Mouse (Mus musculus): ENCODE measurements at regions not wholly inside any gene's neighbourhood (a gene's known extent, or its start where the extent isn't known, plus 50 kb on each side); places are given as distances from the start of the nearest gene placed in this dataset.

DNA sequence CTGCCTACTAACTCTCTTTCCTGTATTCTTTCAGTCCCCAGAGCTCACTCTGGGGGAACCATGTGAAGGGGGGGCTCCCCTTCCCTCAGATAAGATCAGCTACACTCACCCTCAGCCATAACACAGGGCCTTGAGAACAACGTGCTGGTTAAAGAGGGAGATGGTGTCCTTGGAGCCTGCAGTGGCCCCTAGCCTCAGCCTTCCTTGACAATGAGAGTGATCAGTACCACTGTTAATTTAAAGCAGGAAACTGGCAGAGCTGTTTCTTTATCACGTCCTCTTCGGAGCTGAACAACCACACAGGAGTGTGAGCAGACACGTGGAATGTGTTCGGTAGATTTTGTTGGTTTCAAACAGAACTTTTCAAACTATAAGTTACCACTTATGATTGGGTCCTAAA, 60.6 kb upstream of the Sgk1 start:
- Histone ChIP-seq H3K4me1 (ENCODE audit: control insufficient read depth, insufficient read depth, low read length) (no peaks in the 10 kb centered on the region; the same call in 1 of the 2 replicates), H3K27ac (ENCODE audit: insufficient read depth, low read length) (no peak overlapping the region), H3K4me3 (ENCODE audit: insufficient read depth, low read length) (no peak overlapping the region)
- no peak for TF ChIP-seq CTCF (IDR thresholded peaks at IDR 0.05; ENCODE audit: borderline replicate concordance, insufficient read depth, low read length)

DNA sequence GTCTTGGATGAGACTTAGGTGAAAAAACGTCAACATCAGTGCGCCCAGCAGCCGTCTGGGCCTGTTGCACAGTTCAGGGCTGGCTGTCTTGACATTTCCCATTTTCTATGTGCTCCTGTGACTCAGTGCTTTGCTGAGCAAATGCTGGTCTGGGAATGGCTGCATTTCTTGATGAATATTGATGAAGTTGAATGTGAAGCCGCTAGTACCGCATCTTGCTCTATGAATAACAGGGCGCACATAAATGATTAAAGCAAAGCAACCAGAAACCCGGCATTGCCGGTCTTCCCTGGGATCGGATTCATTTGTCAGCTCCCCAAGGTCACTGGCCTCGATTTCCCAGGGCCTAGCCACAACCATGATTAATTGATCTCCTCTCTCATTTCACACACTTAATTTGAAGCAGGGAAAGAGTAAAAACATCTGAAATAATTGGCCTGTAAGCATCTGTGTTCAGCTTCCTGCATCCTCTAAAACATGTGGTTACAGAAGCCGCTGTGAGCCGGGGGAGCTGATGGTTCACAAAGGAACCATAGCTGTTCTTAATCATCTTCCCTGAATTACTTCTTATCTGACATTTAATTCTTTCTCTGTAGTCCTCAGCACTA, 57.5 kb upstream of the Sgk1 start:
- Histone ChIP-seq H3K4me1 (ENCODE audit: control insufficient read depth, insufficient read depth, low read length) (peaks cover 6% of the 10 kb centered on the region; the same call in 1 of the 2 replicates), H3K4me3 (ENCODE audit: insufficient read depth, low read length) (no peak overlapping the region), H3K27ac (ENCODE audit: insufficient read depth, low read length) (no peak overlapping the region)
- TF ChIP-seq POLR2A (IDR thresholded peaks at IDR 0.05; ENCODE audit: low read depth, low read length) (no peak), CTCF (IDR thresholded peaks at IDR 0.05; ENCODE audit: borderline replicate concordance, insufficient read depth, low read length) (no peak)

DNA sequence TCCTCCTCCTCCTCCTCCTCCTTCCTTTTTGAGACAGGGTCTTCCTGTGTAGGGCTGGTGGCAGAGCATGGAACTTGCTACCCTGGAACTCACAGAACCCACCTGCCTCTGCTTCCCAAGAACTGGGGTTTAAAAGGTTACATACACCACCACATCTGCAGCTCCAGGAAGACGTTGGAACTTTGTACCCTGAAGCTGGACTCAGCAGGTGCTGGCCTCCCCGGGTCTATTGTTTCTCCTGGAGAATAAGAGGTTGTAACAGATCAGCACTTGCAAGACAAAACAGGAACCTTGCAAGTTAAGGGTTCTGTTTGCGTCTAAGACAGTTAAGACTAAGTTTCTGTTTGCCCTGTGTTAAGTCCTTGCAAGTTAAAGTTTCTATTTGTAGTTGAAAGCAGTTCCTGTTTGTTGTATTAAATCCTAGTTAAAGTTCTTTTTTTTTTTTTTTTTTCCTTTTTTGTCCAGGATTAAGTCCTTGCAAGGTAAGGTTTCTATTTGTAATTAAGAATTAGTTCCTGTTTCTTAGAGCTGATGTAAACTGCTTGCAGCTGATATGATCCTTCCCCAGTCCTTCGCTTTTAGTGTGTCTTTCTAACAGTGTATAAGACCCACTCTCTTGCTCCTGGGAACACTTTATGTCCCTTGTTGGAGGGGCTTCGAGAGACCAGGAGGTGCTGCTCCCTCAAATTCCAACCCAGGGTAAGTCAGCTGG, 55.0 kb upstream of the Sgk1 start:
- TF ChIP-seq POLR2A (IDR thresholded peaks at IDR 0.05; ENCODE audit: low read depth, low read length) (no peak), CTCF (IDR thresholded peaks at IDR 0.05; ENCODE audit: borderline replicate concordance, insufficient read depth, low read length) (no peak)
- no peak overlapping the region for H3K4me3 ChIP-seq (ENCODE audit: insufficient read depth, low read length)
- peaks cover 8% of the 10 kb centered on the region; the same call in 1 of the 2 replicates for H3K4me1 ChIP-seq (ENCODE audit: control insufficient read depth, insufficient read depth, low read length)
- no peak overlapping the region for H3K27ac ChIP-seq (ENCODE audit: insufficient read depth, low read length)

DNA sequence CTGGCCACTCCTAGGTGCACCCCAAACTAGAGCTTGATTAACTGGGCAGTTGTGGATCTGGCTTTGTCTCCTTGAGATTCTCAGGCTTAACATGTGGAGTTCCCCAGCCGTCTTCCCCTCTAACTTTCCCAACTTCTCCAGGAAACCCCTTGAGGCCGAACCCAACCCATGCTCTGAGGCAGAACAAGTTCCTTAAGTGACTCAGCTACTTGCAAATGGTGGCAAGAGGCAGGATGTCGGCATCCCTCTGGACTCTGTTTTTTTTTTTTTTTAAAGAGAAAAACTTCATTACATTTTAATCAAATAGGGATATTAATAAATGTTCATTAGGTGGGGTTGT, 54.5 kb upstream of the Sgk1 start:
- H3K4me1 ChIP-seq (ENCODE audit: control insufficient read depth, insufficient read depth, low read length) = peaks cover 8% of the 10 kb centered on the region; the same call in 1 of the 2 replicates
- H3K27ac ChIP-seq (ENCODE audit: insufficient read depth, low read length) = no peak overlapping the region
- TF ChIP-seq POLR2A (IDR thresholded peaks at IDR 0.05; ENCODE audit: low read depth, low read length) (no peak), CTCF (IDR thresholded peaks at IDR 0.05; ENCODE audit: borderline replicate concordance, insufficient read depth, low read length) (no peak)
- H3K4me3 ChIP-seq (ENCODE audit: insufficient read depth, low read length) = no peak overlapping the region

DNA sequence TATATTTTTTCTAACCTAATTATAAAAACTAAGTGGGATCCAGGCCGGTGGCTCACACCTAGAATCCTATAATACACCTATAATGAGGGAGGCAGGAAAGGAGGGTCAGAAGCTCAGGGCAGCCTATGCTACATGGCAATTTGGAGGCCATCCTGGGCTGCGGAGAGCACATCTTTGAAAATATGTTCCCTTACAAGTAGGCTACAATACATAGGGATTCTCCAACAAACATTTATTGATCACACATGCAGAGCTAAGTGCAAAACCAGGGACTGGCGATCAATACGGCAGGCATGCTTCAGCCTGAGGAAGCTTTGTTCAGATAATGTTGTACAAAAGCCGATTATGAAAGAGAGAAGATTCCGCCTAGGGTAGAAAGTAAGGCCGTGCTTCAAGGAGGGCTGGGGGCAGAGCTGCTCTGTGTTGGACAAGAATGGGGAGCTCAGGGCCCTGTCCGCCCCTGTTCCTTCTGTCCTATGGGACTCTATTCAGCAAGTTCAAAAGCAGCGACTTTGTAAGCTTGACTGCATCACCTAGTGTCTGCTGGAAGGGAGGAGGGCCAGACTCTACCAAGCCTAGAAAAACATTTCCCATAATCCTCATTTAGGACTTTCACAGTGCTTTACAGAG, 53.4 kb upstream of the Sgk1 start:
- H3K27ac ChIP-seq (ENCODE audit: insufficient read depth, low read length) = peak overlapping the region; percentile 47

DNA sequence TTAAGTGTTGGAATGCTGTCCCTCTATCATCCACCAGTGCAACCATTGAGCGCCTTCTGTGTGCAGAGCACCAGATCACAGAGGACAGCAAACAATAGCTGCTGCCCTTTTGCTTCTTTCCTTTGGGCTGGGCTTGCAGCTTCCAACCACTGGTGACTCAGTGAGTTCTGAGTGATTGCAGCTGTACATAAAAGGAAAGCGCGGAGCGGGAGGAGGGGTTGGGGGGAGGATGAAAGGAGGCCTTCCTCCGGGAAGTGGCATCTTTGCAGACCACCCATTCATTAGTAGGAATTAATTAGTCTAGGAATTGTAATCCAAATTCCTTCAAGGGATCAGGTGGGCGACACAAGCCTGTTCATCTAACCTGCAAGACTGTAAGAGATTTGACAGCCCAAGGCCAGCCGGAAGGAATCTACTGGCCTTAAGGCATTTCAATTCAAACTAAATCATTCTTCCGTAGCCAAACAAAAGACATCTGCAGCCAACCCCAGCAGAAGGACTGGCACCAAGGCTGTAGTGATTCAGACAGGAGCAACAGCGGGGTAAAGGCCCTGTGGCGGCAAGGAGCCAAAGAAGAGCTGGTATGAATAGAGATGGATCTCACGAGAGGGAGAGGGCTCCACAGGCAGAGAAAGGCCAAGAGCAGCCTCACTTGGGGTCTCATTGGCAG, 52.8 kb upstream of the Sgk1 start:
- TF ChIP-seq POLR2A (IDR thresholded peaks at IDR 0.05; ENCODE audit: low read depth, low read length) = no peak
- TF ChIP-seq CTCF (IDR thresholded peaks at IDR 0.05; ENCODE audit: borderline replicate concordance, insufficient read depth, low read length) = no peak
- H3K4me3 ChIP-seq (ENCODE audit: insufficient read depth, low read length) = no peak overlapping the region
- H3K4me1 ChIP-seq (ENCODE audit: control insufficient read depth, insufficient read depth, low read length) = peaks cover 13% of the 10 kb centered on the region
- H3K27ac ChIP-seq (ENCODE audit: insufficient read depth, low read length) = peak overlapping the region; percentile 66

More for the DNA sequence above, 53.4 kb upstream of the Sgk1 start:
- no peak overlapping the region for H3K4me3 ChIP-seq (ENCODE audit: insufficient read depth, low read length)
- TF ChIP-seq POLR2A (IDR thresholded peaks at IDR 0.05; ENCODE audit: low read depth, low read length) (no peak), CTCF (IDR thresholded peaks at IDR 0.05; ENCODE audit: borderline replicate concordance, insufficient read depth, low read length) (no peak)
- peaks cover 13% of the 10 kb centered on the region for H3K4me1 ChIP-seq (ENCODE audit: control insufficient read depth, insufficient read depth, low read length)

DNA sequence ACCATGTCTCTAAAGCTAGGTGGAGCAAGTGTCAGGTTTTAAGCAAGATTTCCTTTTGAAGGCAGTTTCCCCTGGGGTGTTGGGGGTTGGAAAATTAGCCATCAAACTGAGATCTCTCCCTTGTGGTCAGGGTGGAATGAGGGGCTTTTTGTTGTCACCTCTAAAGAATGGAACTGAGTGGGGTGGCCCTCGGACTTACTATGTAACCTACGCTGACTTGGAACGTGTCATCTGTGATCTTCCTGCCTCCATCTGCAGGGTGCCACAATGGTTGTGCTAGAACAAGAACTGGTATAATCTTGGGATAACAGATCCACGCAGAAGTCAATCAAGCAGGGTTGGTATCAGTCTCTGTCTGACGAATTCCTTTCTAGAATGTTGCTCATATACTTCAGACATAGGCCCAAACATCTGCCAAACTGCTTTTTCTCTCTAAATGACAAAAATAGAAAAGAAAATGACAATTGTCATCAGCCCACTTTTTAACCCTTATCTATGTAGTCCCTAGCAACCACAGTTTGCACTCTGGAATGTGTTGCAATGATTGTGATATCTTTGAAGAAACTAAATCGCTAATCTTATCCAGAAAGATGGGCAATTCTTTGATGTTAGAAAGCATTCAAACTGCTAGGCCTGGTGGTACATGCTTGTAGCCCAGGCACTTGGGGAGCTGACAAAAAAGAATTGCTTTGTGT, 50.8 kb upstream of the Sgk1 start:
- H3K4me3 ChIP-seq (ENCODE audit: insufficient read depth, low read length) = no peak overlapping the region
- H3K4me1 ChIP-seq (ENCODE audit: control insufficient read depth, insufficient read depth, low read length) = peaks cover 18% of the 10 kb centered on the region
- no peak for TF ChIP-seq CTCF (IDR thresholded peaks at IDR 0.05; ENCODE audit: borderline replicate concordance, insufficient read depth, low read length)
- no peak for TF ChIP-seq POLR2A (IDR thresholded peaks at IDR 0.05; ENCODE audit: low read depth, low read length)
- no peak overlapping the region for H3K27ac ChIP-seq (ENCODE audit: insufficient read depth, low read length)

All from embryonic fibroblast, embryonic 13.5 days (primary cell).